Mouse (Mus musculus) kidney, postnatal 4 days (tissue): ENCODE measurements around the gene Mecom.

Experiments
- DNase-seq, 2 experiments: peaks; one replicate each; pipeline ENCODE4 v3.0.0; 2021; ENCODE audit warnings: mixed read lengths in 2 of 2

Gene Mecom

DNA sequence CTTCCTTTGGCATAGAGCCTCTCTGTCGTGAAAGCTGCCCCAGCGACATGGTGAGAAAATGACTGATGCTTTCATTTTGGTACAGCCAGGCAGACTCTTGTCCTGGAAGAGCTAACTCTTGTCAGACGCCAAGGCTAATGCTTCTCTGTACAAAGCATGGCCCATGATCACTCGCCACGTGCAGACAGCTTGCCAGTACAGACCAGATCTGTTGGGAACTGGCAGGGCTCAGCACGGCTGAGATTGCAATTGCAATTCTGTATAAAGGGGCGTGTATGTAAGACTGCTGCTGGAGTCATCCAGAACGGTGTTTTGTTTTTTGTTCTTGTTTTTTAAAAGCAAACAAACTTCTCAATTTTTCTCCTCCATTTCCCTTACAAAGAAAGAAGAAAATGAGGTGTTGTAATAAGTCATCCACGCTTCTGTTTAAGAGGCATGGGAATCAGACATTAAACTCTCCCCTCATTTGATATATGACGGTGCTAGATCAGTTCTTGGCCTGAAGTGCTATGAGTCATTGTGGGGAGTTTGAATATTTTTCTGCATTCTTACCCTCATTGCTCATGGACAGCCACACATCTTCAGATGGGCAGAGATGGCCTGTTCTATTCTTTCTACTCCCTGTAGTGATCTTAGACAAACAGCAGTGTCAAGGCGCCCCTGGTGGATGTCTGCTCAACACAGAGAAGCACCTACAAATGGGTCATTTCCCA is 644.1 kb downstream of the Mecom start:
- DNase-seq, result peak in 1 of 2 experiments; percentile 5
